Mouse (Mus musculus) cortical plate, adult 2 months (tissue): ENCODE data around the gene Phrf1.

ENCODE experiments used
- CTCF ChIP-seq: fragments of 200-500 bp; IDR thresholded peaks from 2 replicates; pipeline ENCODE4 v1.5.1; 2011; ENCODE audit warnings: mild to moderate bottlenecking, control low read depth, low read length; ENCODE audit not compliant: insufficient read depth; ENCODE audit errors: extremely low read depth
- POLR2A ChIP-seq: fragments of 200-500 bp; IDR thresholded peaks from 2 replicates; pipeline ENCODE4 v1.6.1; 2011; ENCODE audit warnings: mild to moderate bottlenecking, low read length, control low read depth; ENCODE audit not compliant: insufficient read depth; ENCODE audit errors: extremely low read depth

- TF ChIP-seq CTCF (no peak), POLR2A (no peak)
These were observed 52.9 kb downstream of the Phrf1 start for GRCm38 (mm10) chr7:141281442-141281841.
